In the genomic region with DNA sequence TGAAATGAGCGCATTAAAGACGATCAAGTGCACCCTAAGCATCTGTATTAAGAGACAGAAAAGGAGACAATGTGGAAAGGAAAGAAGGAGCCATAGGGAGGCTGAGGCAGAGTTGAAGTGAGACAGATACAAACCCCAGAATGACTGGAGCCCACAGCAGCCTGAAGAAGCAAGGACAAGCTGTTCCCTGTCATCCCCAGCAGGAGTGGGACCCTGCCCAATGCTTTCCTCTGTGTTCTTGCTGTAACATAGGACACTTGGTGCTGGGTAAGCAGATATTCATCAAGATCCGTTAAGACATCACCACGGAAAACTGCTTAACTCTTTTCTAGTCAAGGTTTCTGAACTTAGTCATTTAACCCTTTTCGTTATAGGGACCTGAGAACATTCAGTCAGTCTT, we compare ENCODE assay signal across 27 mouse cellular contexts.
"Had no signal": no experiment of that assay in that cellular context is flagged by ENCODE, and none has a peak within 500 bp of the region (broad histone marks: within the 10 kb centered on the region; RNA-seq: fewer than 3 reads in every experiment).

No protein-coding gene starts in this region.

- H3K27ac ChIP-seq: limb, embryonic 10.5 days; limb, embryonic 12.5 days; limb, embryonic 13.5 days; limb, embryonic 15.5 days; liver, embryonic 12.5 days; liver, embryonic 13.5 days; liver, embryonic 14.5 days; liver, embryonic 15.5 days; lung, embryonic 15.5 days; macrophage; midbrain, embryonic 10.5 days; midbrain, embryonic 12.5 days; midbrain, embryonic 13.5 days; midbrain, embryonic 15.5 days; neural tube, embryonic 12.5 days had no signal

- H3K4me3 ChIP-seq: limb, embryonic 10.5 days; limb, embryonic 12.5 days; limb, embryonic 13.5 days; limb, embryonic 15.5 days; liver, embryonic 12.5 days; liver, embryonic 13.5 days; liver, embryonic 15.5 days; lung, embryonic 15.5 days; megakaryocyte, embryonic 14.5 days; midbrain, embryonic 10.5 days; midbrain, embryonic 12.5 days; midbrain, embryonic 13.5 days; midbrain, embryonic 15.5 days; myocyte; neural tube, embryonic 12.5 days had no signal

- DNase-seq: liver; liver, embryonic 13.5 days; liver, postnatal 0 days; lung, adult 18-20 months; lung, adult 2 months; lung, embryonic 14.5 days; lung, postnatal 10 days; lung, postnatal 14 days; lung, postnatal 36 days; lung, postnatal 4 days; midbrain, embryonic 14.5 days had no signal
